Comparison of ENCODE assay signal across 10 mouse cellular contexts in genomic region chr16:33019117-33019770, GRCm38 (mm10). TPM values are rescaled to one million over a fixed set of nuclear protein-coding genes. Genes with fewer than 3 reads are reported as not detected.
DNase-seq lines count a peak whose midpoint lies in the region; ATAC-seq lines count a peak whose summit lies in the region.
"Had no signal": no experiment of that assay in that cellular context is flagged by ENCODE, and none has a peak within 500 bp of the region (broad histone marks: within the 10 kb centered on the region; RNA-seq: fewer than 3 reads in every experiment).

No protein-coding gene starts in this region.

- no peak for ATAC-seq in liver, embryonic 13.5 days (ENCODE audit: low read depth)
- ATAC-seq in liver, embryonic 11.5 days (replicated peaks; ENCODE audit: low FRiP score), result no peak
- peak; percentile 66 for ATAC-seq in intestine, embryonic 16.5 days
- 0 out of 2 replicates have a peak, but pooled peaks have one; percentile 30 for ATAC-seq in liver, embryonic 16.5 days (ENCODE audit: low read depth)

- H3K9me3 ChIP-seq in liver, embryonic 13.5 days (replicated peaks), result no peaks in the 10 kb centered on the region
- no peaks in the 10 kb centered on the region for H3K9me3 ChIP-seq in liver, embryonic 11.5 days (ENCODE audit: control insufficient read depth, low read length)
- no peaks in the 10 kb centered on the region for H3K9me3 ChIP-seq in intestine, embryonic 16.5 days (ENCODE audit: control insufficient read depth, low read length)
- no peaks in the 10 kb centered on the region for H3K9me3 ChIP-seq in liver, embryonic 16.5 days (replicated peaks; ENCODE audit: control insufficient read depth, low read length)
- H3K9me3 ChIP-seq: heart, embryonic 13.5 days had no signal

- H3K4me1 ChIP-seq in liver, embryonic 13.5 days (replicated peaks), result 0 out of 2 replicates have a peak, but pooled peaks cover 5% of the 10 kb centered on the region
- H3K4me1 ChIP-seq in liver, embryonic 11.5 days (replicated peaks; ENCODE audit: control insufficient read depth, insufficient read depth, low read length), result no peaks in the 10 kb centered on the region
- peaks cover 5% of the 10 kb centered on the region; the same call in 1 of the 2 replicates for H3K4me1 ChIP-seq in intestine, embryonic 16.5 days (ENCODE audit: control insufficient read depth, insufficient read depth, low read length)
- no peaks in the 10 kb centered on the region for H3K4me1 ChIP-seq in liver, embryonic 16.5 days (ENCODE audit: control insufficient read depth, low read depth, low read length)
- H3K4me1 ChIP-seq: heart, embryonic 13.5 days had no signal

- no peak for DNase-seq in liver, embryonic 13.5 days
- no peak for DNase-seq in liver, embryonic 11.5 days (ENCODE audit: low spot score)
- peak; percentile 72 for DNase-seq in ZHBTc4 (ENCODE audit: low read depth, low spot score)
- DNase-seq in left cerebral cortex, postnatal 4 days, result no peak
- no peak for DNase-seq in left cerebral cortex, postnatal 10 days (ENCODE audit: extremely low spot score in 1 of 2, low spot score in 2 of 2)
- DNase-seq in cerebellum, postnatal 25 days, result no peak

- 0 out of 2 replicates have a peak overlapping the region, but pooled peaks have one; percentile 8 for H3K4me3 ChIP-seq in liver, embryonic 13.5 days (replicated peaks)
- H3K4me3 ChIP-seq in liver, embryonic 11.5 days (ENCODE audit: low read depth, low read length), result no peak overlapping the region
- peak overlapping the region; percentile 6; the same call in 1 of the 2 replicates for H3K4me3 ChIP-seq in intestine, embryonic 16.5 days (ENCODE audit: low read length)
- H3K4me3 ChIP-seq in liver, embryonic 16.5 days (ENCODE audit: low read depth, low read length), result peak overlapping the region; percentile 18; the same call in 1 of the 2 replicates
- H3K4me3 ChIP-seq: heart, embryonic 13.5 days had no signal

- no peak overlapping the region; the same call in 1 of the 2 replicates for H3K4me2 ChIP-seq in liver, embryonic 13.5 days
- no peak overlapping the region for H3K4me2 ChIP-seq in liver, embryonic 11.5 days
- H3K4me2 ChIP-seq in intestine, embryonic 16.5 days (ENCODE audit: low read depth, low read length), result peak overlapping the region; percentile 36
- no peak overlapping the region for H3K4me2 ChIP-seq in liver, embryonic 16.5 days (ENCODE audit: low read depth, low read length)
- H3K4me2 ChIP-seq: heart, embryonic 13.5 days had no signal

- H3K27me3 ChIP-seq in liver, embryonic 13.5 days, result no peaks in the 10 kb centered on the region
- no peaks in the 10 kb centered on the region for H3K27me3 ChIP-seq in liver, embryonic 11.5 days (replicated peaks; ENCODE audit: control insufficient read depth, insufficient read depth, low read length)
- no peaks in the 10 kb centered on the region for H3K27me3 ChIP-seq in intestine, embryonic 16.5 days (replicated peaks; ENCODE audit: control insufficient read depth, insufficient read depth, low read length)
- H3K27me3 ChIP-seq in liver, embryonic 16.5 days (ENCODE audit: control insufficient read depth, insufficient read depth, low read depth, low read length), result no peaks in the 10 kb centered on the region
- H3K27me3 ChIP-seq: CH12.LX; heart, embryonic 13.5 days had no signal

- no peak overlapping the region for H3K27ac ChIP-seq in liver, embryonic 13.5 days
- no peak overlapping the region for H3K27ac ChIP-seq in liver, embryonic 11.5 days (ENCODE audit: low read depth, low read length)
- H3K27ac ChIP-seq in intestine, embryonic 16.5 days (ENCODE audit: low read length), result no peak overlapping the region
- H3K27ac ChIP-seq in liver, embryonic 16.5 days (ENCODE audit: low read length), result no peak overlapping the region
- H3K27ac ChIP-seq: heart, embryonic 13.5 days had no signal

- 79% methylated on average over 21 of the region's 21 CpGs for WGBS in liver, embryonic 13.5 days (ENCODE audit: insufficient replicate concordance)
- WGBS in liver, embryonic 11.5 days, result 79% methylated on average over 21 of the region's 21 CpGs
- WGBS in intestine, embryonic 16.5 days, result 64% methylated on average over 21 of the region's 21 CpGs
- 74% methylated on average over 21 of the region's 21 CpGs for WGBS in liver, embryonic 16.5 days (ENCODE audit: insufficient replicate concordance)

- H3K9ac ChIP-seq in liver, embryonic 13.5 days, result no peak overlapping the region
- no peak overlapping the region for H3K9ac ChIP-seq in liver, embryonic 11.5 days (ENCODE audit: low read depth, low read length)
- 0 out of 2 replicates have a peak overlapping the region, but pooled peaks have one; percentile 16 for H3K9ac ChIP-seq in intestine, embryonic 16.5 days (ENCODE audit: low read depth, low read length)
- no peak overlapping the region for H3K9ac ChIP-seq in liver, embryonic 16.5 days (ENCODE audit: low read depth, low read length)
- H3K9ac ChIP-seq: heart, embryonic 13.5 days had no signal

- intact Hi-C loops in left cerebral cortex, postnatal 4 days (cut with DNase I), result no loop called here
- intact Hi-C loops in left cerebral cortex, postnatal 10 days (cut with DNase I), result no loop called here

- H3K36me3 ChIP-seq in liver, embryonic 13.5 days, result peaks cover 2% of the 10 kb centered on the region; the same call in 1 of the 2 replicates
- H3K36me3 ChIP-seq in liver, embryonic 11.5 days (ENCODE audit: control insufficient read depth, insufficient read depth, low read length), result no peaks in the 10 kb centered on the region
- H3K36me3 ChIP-seq in intestine, embryonic 16.5 days (ENCODE audit: control insufficient read depth, insufficient read depth, low read length), result no peaks in the 10 kb centered on the region
- no peaks in the 10 kb centered on the region for H3K36me3 ChIP-seq in liver, embryonic 16.5 days (ENCODE audit: control insufficient read depth, insufficient read depth)

RNA-seq across cellular contexts. Expression of gene Iqcg, which starts 36.8 kb away (rescaled TPM):
- 0.82 and 0.97 TPM in 2 replicates for polyA plus RNA-seq in liver, embryonic 13.5 days (2015; fragmentation: Nextera tagmentation; extraction: Ambion mirVana)
- polyA plus RNA-seq in liver, embryonic 11.5 days (2014; fragmentation: Nextera tagmentation; extraction: Ambion mirVana), result 4.1 and 4.2 TPM in 2 replicates
- 1.7 and 1.9 TPM in 2 replicates for polyA plus RNA-seq in intestine, embryonic 16.5 days (2015; fragmentation: Nextera tagmentation; extraction: Ambion mirVana)
- polyA plus RNA-seq in liver, embryonic 16.5 days (2015; fragmentation: Nextera tagmentation; extraction: Ambion mirVana), result 0.79 and 0.85 TPM in 2 replicates
- 1 to 10 TPM; 5.2 to 8.3 TPM for total RNA-seq in left cerebral cortex, postnatal 4 days (2021)
- 1 to 10 TPM; 6.0 to 9.7 TPM for total RNA-seq in left cerebral cortex, postnatal 10 days (2021)

RNA-seq across cellular contexts. Expression of gene Rpl35a, which starts 37.0 kb away (rescaled TPM):
- 892 and 922 TPM in 2 replicates for polyA plus RNA-seq in liver, embryonic 13.5 days (2015; fragmentation: Nextera tagmentation; extraction: Ambion mirVana)
- 1,254 and 1,406 TPM in 2 replicates for polyA plus RNA-seq in liver, embryonic 11.5 days (2014; fragmentation: Nextera tagmentation; extraction: Ambion mirVana)
- 818 and 903 TPM in 2 replicates for polyA plus RNA-seq in intestine, embryonic 16.5 days (2015; fragmentation: Nextera tagmentation; extraction: Ambion mirVana)
- 464 and 539 TPM in 2 replicates for polyA plus RNA-seq in liver, embryonic 16.5 days (2015; fragmentation: Nextera tagmentation; extraction: Ambion mirVana)
- 100 to 1,000 TPM; 300 to 327 TPM for total RNA-seq in left cerebral cortex, postnatal 4 days (2021)
- total RNA-seq in left cerebral cortex, postnatal 10 days (2021), result 100 to 1,000 TPM; 258 to 270 TPM

RNA-seq across cellular contexts. Expression of gene Lmln, which starts 43.1 kb away (rescaled TPM):
- 0.43 and 0.71 TPM in 2 replicates for polyA plus RNA-seq in liver, embryonic 13.5 days (2015; fragmentation: Nextera tagmentation; extraction: Ambion mirVana)
- 1.5 and 2.8 TPM in 2 replicates for polyA plus RNA-seq in liver, embryonic 11.5 days (2014; fragmentation: Nextera tagmentation; extraction: Ambion mirVana)
- 1.7 and 1.8 TPM in 2 replicates for polyA plus RNA-seq in intestine, embryonic 16.5 days (2015; fragmentation: Nextera tagmentation; extraction: Ambion mirVana)
- polyA plus RNA-seq in liver, embryonic 16.5 days (2015; fragmentation: Nextera tagmentation; extraction: Ambion mirVana), result 0.67 and 0.97 TPM in 2 replicates
- 10 to 100 TPM; 16.2 to 17.1 TPM for total RNA-seq in left cerebral cortex, postnatal 4 days (2021)
- total RNA-seq in left cerebral cortex, postnatal 10 days (2021), result 10 to 100 TPM; 20.1 to 24.2 TPM

Comparison
In these comparisons a context has a peak if more than half of its experiments do, and no peak if none do; other contexts are left out.
1. ATAC-seq: peak in intestine, embryonic 16.5 days (single experiment) and liver, embryonic 16.5 days (single experiment); none in liver, embryonic 13.5 days (single experiment) and liver, embryonic 11.5 days (single experiment).